Comparison of ENCODE assay signal across 27 mouse cellular contexts in the genomic region with DNA sequence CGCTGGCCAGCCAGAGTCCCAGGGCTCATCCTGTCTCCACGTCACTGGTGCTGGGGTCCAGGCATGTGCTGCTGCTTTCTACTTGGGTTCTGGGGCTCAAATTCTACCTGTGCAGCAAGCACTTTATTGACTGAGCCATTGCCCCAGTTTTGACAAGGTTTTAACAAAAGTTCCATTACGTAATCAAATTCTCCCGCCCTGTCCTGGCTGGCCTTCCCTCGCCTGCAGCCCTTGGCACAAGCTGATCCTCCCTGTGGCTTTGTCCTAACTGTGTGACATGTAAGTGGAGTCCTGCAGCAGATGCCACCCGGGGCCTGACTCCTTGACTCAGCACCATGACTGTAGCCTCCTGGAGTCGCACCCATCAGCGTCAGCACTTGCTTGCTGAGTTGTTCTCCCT. TPM values are rescaled to one million over a fixed set of nuclear protein-coding genes. Genes with fewer than 3 reads are reported as not detected.
DNase-seq lines count a peak whose midpoint lies in the region; ATAC-seq lines count a peak whose summit lies in the region.
"Had no signal": no experiment of that assay in that cellular context is flagged by ENCODE, and none has a peak within 500 bp of the region (broad histone marks: within the 10 kb centered on the region; RNA-seq: fewer than 3 reads in every experiment).

No protein-coding gene starts in this region.

- peak; percentile 31 to 76 for DNase-seq in adrenal gland, adult (ENCODE audit: inconsistent age in 2 of 2, low spot score in 1 of 2)
- no peak for DNase-seq in adrenal gland, adult 18-20 months (ENCODE audit: low spot score in 2 of 2)
- DNase-seq in intestine, embryonic 14.5 days (ENCODE audit: low spot score): no peak
- peak; percentile 75 for DNase-seq in 3134 (ENCODE audit: extremely low read depth, insufficient read length, low spot score)
- DNase-seq in adrenal gland, postnatal 25 days: peak; percentile 43
- no peak for DNase-seq in frontal cortex, adult 2 months (ENCODE audit: extremely low spot score in 1 of 2, low spot score in 1 of 2)
- no peak for DNase-seq in urinary bladder, postnatal 14 days (ENCODE audit: low spot score)
- DNase-seq: gastrocnemius, postnatal 25 days; heart, postnatal 36 days; kidney, adult 8-10 months; kidney, postnatal 10 days; lung, adult 2 months; right cerebral cortex, adult 18-20 months; thymus, postnatal 4 days had no signal

- peaks cover 7% of the 10 kb centered on the region for H3K27me3 ChIP-seq in intestine, embryonic 14.5 days (replicated peaks; ENCODE audit: control insufficient read depth, insufficient read depth, low read length)
- H3K27me3 ChIP-seq in intestine, embryonic 16.5 days (replicated peaks; ENCODE audit: control insufficient read depth, insufficient read depth, low read length): peaks cover 4% of the 10 kb centered on the region; the same call in 1 of the 2 replicates

- ATAC-seq in intestine, embryonic 14.5 days (replicated peaks; ENCODE audit: low FRiP score, low TSS enrichment, low read depth): 0 out of 2 replicates have a peak, but pooled peaks have one; percentile 36
- no peak for ATAC-seq in intestine, embryonic 16.5 days
- ATAC-seq: CD4-positive, CD25-positive, alpha-beta regulatory T cell, adult 4 months; forebrain, embryonic 16.5 days; inflammation-experienced regulatory T-cells, adult 6 months had no signal

- H3K4me2 ChIP-seq in intestine, embryonic 14.5 days (ENCODE audit: low read length): no peak overlapping the region
- no peak overlapping the region for H3K4me2 ChIP-seq in intestine, embryonic 16.5 days (ENCODE audit: low read depth, low read length)
- H3K4me2 ChIP-seq: heart, embryonic 15.5 days; hindbrain, embryonic 14.5 days; liver, embryonic 11.5 days; midbrain, embryonic 11.5 days; neural tube, embryonic 15.5 days; stomach, embryonic 15.5 days had no signal

- no peak overlapping the region for H3K27ac ChIP-seq in intestine, embryonic 14.5 days (ENCODE audit: low read depth)
- H3K27ac ChIP-seq in intestine, embryonic 16.5 days (ENCODE audit: low read length): no peak overlapping the region
- H3K27ac ChIP-seq: forebrain, embryonic 10.5 days; heart, embryonic 15.5 days; hindbrain, embryonic 14.5 days; limb, embryonic 10.5 days; neural tube, embryonic 15.5 days; stomach, embryonic 15.5 days had no signal

- no peak overlapping the region for H3K4me3 ChIP-seq in intestine, embryonic 14.5 days (ENCODE audit: low read depth, low read length)
- H3K4me3 ChIP-seq in intestine, embryonic 16.5 days (ENCODE audit: low read length): no peak overlapping the region
- H3K4me3 ChIP-seq: forebrain, embryonic 10.5 days; heart, embryonic 15.5 days; limb, embryonic 10.5 days; neural tube, embryonic 15.5 days; stomach, embryonic 15.5 days had no signal

- H3K36me3 ChIP-seq in intestine, embryonic 14.5 days (ENCODE audit: control insufficient read depth, insufficient read depth, low read length): no peaks in the 10 kb centered on the region
- no peaks in the 10 kb centered on the region for H3K36me3 ChIP-seq in intestine, embryonic 16.5 days (ENCODE audit: control insufficient read depth, insufficient read depth, low read length)
- H3K36me3 ChIP-seq: forebrain, embryonic 10.5 days; heart, embryonic 15.5 days; limb, embryonic 10.5 days; neural tube, embryonic 15.5 days; stomach, embryonic 15.5 days had no signal

- WGBS in intestine, embryonic 14.5 days: 80% methylated on average over 8 of the region's 8 CpGs
- WGBS in intestine, embryonic 16.5 days: 70% methylated on average over 8 of the region's 8 CpGs

- H3K9me3 ChIP-seq in intestine, embryonic 14.5 days (ENCODE audit: control insufficient read depth, low read length): no peaks in the 10 kb centered on the region
- no peaks in the 10 kb centered on the region for H3K9me3 ChIP-seq in intestine, embryonic 16.5 days (ENCODE audit: control insufficient read depth, low read length)
- H3K9me3 ChIP-seq: forebrain, embryonic 10.5 days; heart, embryonic 15.5 days; limb, embryonic 10.5 days; neural tube, embryonic 15.5 days; stomach, embryonic 15.5 days had no signal

- no peak overlapping the region for H3K9ac ChIP-seq in intestine, embryonic 14.5 days (ENCODE audit: low read length)
- no peak overlapping the region for H3K9ac ChIP-seq in intestine, embryonic 16.5 days (ENCODE audit: low read depth, low read length)
- H3K9ac ChIP-seq: heart, embryonic 15.5 days; hindbrain, embryonic 14.5 days; neural tube, embryonic 15.5 days; stomach, embryonic 15.5 days had no signal

- H3K4me1 ChIP-seq in intestine, embryonic 14.5 days (replicated peaks; ENCODE audit: control insufficient read depth, insufficient read depth, low read length): no peaks in the 10 kb centered on the region
- no peaks in the 10 kb centered on the region for H3K4me1 ChIP-seq in intestine, embryonic 16.5 days (ENCODE audit: control insufficient read depth, insufficient read depth, low read length)
- H3K4me1 ChIP-seq: heart, embryonic 15.5 days; neural tube, embryonic 15.5 days; stomach, embryonic 15.5 days had no signal

RNA-seq across cellular contexts. Expression of a gene that starts 16.3 kb away (rescaled TPM):
- under 1 TPM in 1 of 2 experiments, not detected in 1; 0.22 TPM for total RNA-seq in adrenal gland, adult 18-20 months (2021)
- 0.14 and 0.22 TPM in 2 replicates for polyA plus RNA-seq in intestine, embryonic 14.5 days (2014; fragmentation: Nextera tagmentation; extraction: Ambion mirVana)
- polyA plus RNA-seq in intestine, embryonic 16.5 days (2015; fragmentation: Nextera tagmentation; extraction: Ambion mirVana): 0.09 and 0.55 TPM in 2 replicates
- total RNA-seq in adrenal gland, postnatal 25 days (2021): 0.52 TPM in 1 of 2 replicates, not detected in the other
- polyA plus RNA-seq in frontal cortex, adult 2 months (2012; rRNA removed): 2.8 and 2.9 TPM in 2 replicates
- total RNA-seq: megakaryocyte progenitor cell, adult 5-6 weeks had no signal
- polyA plus RNA-seq: CD4-positive, CD25-positive, alpha-beta regulatory T cell, adult 4 months; inflammation-experienced regulatory T-cells, adult 6 months had no signal

RNA-seq across cellular contexts. Expression of a gene that starts 48.0 kb away (rescaled TPM):
- not detected for total RNA-seq in adrenal gland, adult 18-20 months (2021)
- 1.9 and 2.0 TPM in 2 replicates for polyA plus RNA-seq in intestine, embryonic 14.5 days (2014; fragmentation: Nextera tagmentation; extraction: Ambion mirVana)
- polyA plus RNA-seq in intestine, embryonic 16.5 days (2015; fragmentation: Nextera tagmentation; extraction: Ambion mirVana): 1.6 TPM in 2 replicates
- total RNA-seq in adrenal gland, postnatal 25 days (2021): not detected in 2 replicates
- 2.4 and 5.9 TPM in 2 replicates for polyA plus RNA-seq in frontal cortex, adult 2 months (2012; rRNA removed)
- polyA plus RNA-seq: CD4-positive, CD25-positive, alpha-beta regulatory T cell, adult 4 months; inflammation-experienced regulatory T-cells, adult 6 months had no signal

RNA-seq across cellular contexts. Expression of a gene that starts 52.0 kb away (rescaled TPM):
- total RNA-seq in adrenal gland, adult 18-20 months (2021): 1 to 10 TPM; 1.4 to 5.1 TPM
- 2.0 and 2.2 TPM in 2 replicates for polyA plus RNA-seq in intestine, embryonic 14.5 days (2014; fragmentation: Nextera tagmentation; extraction: Ambion mirVana)
- 4.1 and 4.5 TPM in 2 replicates for polyA plus RNA-seq in intestine, embryonic 16.5 days (2015; fragmentation: Nextera tagmentation; extraction: Ambion mirVana)
- 2.8 and 5.5 TPM in 2 replicates for total RNA-seq in adrenal gland, postnatal 25 days (2021)
- 128 and 169 TPM in 2 replicates for polyA plus RNA-seq in frontal cortex, adult 2 months (2012; rRNA removed)
- polyA plus RNA-seq: CD4-positive, CD25-positive, alpha-beta regulatory T cell, adult 4 months; inflammation-experienced regulatory T-cells, adult 6 months; liver, embryonic 11.5 days had no signal

RNA-seq across cellular contexts. Expression of a gene that starts 55.6 kb away (rescaled TPM):
- 10 to 100 TPM in 1 of 2 experiments, 1 to 10 TPM in 1; 7.9 to 10.7 TPM for total RNA-seq in adrenal gland, adult 18-20 months (2021)
- polyA plus RNA-seq in intestine, embryonic 14.5 days (2014; fragmentation: Nextera tagmentation; extraction: Ambion mirVana): 29.3 and 29.9 TPM in 2 replicates
- 52.2 and 52.5 TPM in 2 replicates for polyA plus RNA-seq in intestine, embryonic 16.5 days (2015; fragmentation: Nextera tagmentation; extraction: Ambion mirVana)
- 8.4 and 11.4 TPM in 2 replicates for total RNA-seq in adrenal gland, postnatal 25 days (2021)
- polyA plus RNA-seq in frontal cortex, adult 2 months (2012; rRNA removed): 772 and 810 TPM in 2 replicates

Comparison
In these comparisons a context has a peak if more than half of its experiments do, and no peak if none do; other contexts are left out.
1. DNase-seq: peak in adrenal gland, adult (2 of 2), 3134 (single experiment) and adrenal gland, postnatal 25 days (single experiment); none in adrenal gland, adult 18-20 months (0 of 2), intestine, embryonic 14.5 days (single experiment), frontal cortex, adult 2 months (0 of 2) and urinary bladder, postnatal 14 days (single experiment).
2. RNA of a gene that starts 52.0 kb away (polyA plus RNA-seq): 128 to 169 TPM in frontal cortex, adult 2 months; 4.1 to 4.5 TPM in intestine, embryonic 16.5 days and 2.0 to 2.2 TPM in intestine, embryonic 14.5 days; every median in the first group is over 10 times any median in the second.